Mouse (Mus musculus) adrenal gland, adult 2 months (tissue): Measurements from ENCODE around the gene Pabpn1l. TPM values are rescaled to one million over a fixed set of nuclear protein-coding genes. Genes with fewer than 3 reads are reported as not detected.

Source experiments
- DNase-seq: peaks from one replicate; pipeline ENCODE4 v3.0.0; 2021
- polyA plus RNA-seq: library from polyadenylated mRNA; depleted of rRNA; stranded (reverse); fragments of >200 nt; gene quantifications from 2 replicates; pipeline ENCODE4 v1.2.3, GENCODE M21; 2012
- total RNA-seq, 2 experiments: library from RNA; stranded (reverse); gene quantifications; 2 replicates each; pipeline ENCODE4 v1.2.3; 2021

Pabpn1l gene
- total and polyA plus RNA-seq, 3 experiments: not detected

DNA sequence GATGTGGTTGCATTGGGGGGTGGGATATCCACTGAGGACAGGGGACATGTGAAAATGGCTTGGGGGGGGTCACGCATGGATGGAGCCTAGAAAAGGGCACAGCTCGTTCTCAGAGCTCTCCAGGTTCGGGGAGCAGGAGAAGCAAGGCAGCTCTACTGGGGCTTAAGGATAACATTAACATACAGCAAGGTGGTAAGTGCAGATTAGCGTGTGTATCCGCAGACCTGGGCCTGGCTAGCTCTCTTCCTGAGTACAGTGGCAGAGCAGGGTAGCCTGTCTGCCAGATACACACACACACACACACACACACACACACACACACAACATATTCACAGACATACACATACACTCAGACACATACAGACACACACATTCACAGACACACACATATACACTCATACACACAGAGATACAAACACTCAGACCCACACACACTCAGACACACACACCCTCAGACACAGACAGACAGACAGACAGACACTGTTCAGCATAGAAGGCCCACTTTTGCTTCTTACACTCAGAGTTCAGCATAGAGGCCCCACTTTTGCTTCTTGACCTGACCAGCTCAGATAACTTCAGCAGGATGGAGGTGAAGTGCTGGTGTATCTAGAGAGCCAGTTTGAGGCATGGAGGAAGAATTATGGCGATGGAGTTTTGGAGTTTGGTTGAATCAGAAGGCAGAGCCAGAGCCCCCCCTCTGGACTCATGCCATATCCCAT is 3.7 kb downstream of the Pabpn1l start:
- DNase-seq: no peak

GRCm38 (mm10) chr8:122617947-122618546 is 4.5 kb downstream of the Pabpn1l start:
- DNase-seq: peak; percentile 85

DNA sequence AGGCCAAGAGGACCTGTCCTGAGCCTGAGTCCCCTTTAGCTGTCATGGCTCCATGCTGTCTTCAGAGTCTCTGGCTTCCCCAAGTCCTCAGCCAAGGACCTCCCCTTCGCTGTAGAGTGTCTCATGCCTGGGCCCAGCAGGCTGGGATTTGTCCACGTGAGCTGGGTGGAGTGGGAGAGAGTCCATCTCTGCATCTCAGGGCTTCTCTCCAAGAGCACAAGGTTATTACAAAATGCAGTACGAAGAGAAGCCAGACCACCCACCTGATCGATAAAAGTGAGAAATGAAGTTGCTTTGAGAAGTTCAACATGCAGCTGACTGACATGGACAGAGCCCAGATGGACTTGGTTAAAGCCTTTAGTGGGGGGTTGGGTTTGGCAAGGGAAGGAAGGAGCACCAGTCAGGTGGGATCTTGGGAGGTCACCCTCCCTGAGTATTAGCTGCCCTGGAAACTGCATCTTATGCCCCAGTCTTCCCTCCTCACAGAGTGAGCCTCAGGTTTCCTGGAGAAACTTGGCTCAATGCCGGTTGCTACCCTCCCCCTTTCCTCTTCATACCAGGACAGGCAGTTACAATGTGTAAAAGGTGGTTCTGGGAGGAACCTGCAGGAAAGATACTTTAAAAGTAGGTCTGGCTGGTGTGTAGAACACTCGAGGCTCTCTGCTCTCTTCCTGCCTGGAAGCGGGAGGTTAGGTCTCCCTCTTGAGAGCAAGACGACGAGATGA is 6.2 kb downstream of the Pabpn1l start:
- no peak for DNase-seq

GRCm38 (mm10) chr8:122611295-122612133 is 11.0 kb downstream of the Pabpn1l start, which contains the start of the genes Galns and Trappc2l:
Gene Galns, minus strand, starts transcription at chr8:122611463.
Gene Trappc2l, plus strand, starts transcription at chr8:122611640.
- peak; percentile 97 for DNase-seq

GRCm38 (mm10) chr8:122610612-122611277 is 11.8 kb downstream of the Pabpn1l start:
- DNase-seq: no peak

- no peak for DNase-seq
These were observed 12.3 kb downstream of the Pabpn1l start for GRCm38 (mm10) chr8:122610209-122610608.

- DNase-seq: no peak
These were observed 15.7 kb downstream of the Pabpn1l start for GRCm38 (mm10) chr8:122606810-122607209.

DNA sequence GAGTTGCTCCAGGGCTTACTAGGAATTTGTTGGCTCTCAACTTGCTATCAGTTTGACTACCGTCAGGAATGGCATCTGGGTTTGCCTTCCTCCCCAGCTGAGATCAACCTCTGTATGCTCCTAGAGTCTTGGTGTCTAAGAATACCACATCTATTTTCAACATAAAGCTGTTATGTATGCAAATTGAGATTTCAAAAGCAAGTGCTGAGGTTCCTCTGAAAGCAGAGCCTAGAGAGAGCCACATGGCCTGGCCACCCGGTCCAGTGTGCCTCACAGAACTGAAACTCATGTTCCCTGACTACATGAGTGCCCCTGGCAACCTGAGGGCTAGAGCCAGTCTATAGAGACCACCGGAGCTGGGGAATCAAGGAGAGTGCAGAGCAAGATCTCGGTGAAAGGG is 17.2 kb downstream of the Pabpn1l start:
- DNase-seq: no peak

DNA sequence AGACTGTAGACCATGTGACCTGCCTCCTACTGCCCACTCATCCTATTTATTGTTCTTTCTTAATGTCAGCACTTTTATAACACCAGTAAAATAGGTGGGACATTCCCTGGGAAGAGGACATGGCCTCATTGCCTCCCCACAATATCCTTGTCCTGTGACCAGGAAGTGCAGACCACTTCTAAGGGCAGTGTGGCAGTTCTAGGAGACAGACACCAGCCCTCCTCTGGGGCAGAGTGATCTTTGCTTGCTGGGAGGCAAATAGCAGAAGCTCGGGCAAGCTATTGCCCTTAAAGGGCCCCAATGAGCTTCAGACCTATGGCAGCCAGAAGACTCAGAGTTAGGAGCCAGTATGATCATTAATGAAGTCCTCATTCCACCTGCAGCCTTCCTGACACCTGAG is 17.9 kb downstream of the Pabpn1l start:
- DNase-seq: no peak

GRCm38 (mm10) chr8:122600666-122601065 is 21.9 kb downstream of the Pabpn1l start:
- DNase-seq: no peak

DNA sequence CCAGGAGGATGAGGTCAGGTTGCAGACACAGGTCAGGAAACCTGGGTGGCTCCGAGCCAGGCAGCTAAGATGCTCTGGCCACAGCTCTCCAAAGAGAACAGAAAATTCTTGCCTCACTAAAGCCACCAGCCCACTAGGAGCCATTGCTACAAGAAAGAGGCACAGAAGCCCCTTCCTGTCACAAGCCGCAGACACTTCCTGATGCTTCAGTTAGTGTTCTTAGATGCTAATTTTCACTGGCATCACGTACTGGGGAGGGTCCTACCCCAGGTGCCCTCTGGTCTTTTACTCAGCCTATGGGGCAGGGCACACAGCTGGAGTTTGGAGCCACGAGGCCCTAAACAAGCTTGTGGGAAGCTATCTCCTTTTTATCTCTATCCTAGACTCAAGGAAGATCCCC is 26.5 kb downstream of the Pabpn1l start:
- no peak for DNase-seq

- no peak for DNase-seq
These were observed 28.6 kb downstream of the Pabpn1l start for GRCm38 (mm10) chr8:122593783-122594507.

GRCm38 (mm10) chr8:122593240-122593639 is 29.3 kb downstream of the Pabpn1l start:
- DNase-seq: no peak

- no peak for DNase-seq
These were observed 35.8 kb downstream of the Pabpn1l start for GRCm38 (mm10) chr8:122586749-122587148.

DNA sequence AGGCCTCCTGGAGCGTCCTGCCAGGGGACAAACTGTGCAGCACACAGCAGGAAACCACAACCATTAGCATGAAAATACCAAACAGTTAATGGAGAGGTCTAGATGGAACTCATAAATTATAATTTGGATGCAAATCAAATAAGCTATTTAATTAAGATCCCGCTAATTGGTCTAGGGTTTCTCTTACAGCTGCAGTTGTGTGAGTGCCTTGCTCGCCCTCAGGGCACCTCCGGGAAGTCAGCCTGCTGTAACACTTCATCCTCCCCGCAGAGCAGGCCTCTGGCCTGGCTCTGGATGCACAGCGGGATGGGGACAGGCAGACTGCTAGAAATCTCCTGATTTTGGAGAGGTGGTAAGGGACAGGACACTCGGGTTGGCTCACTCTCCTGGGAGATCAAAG is 36.4 kb downstream of the Pabpn1l start:
- peak; percentile 14 for DNase-seq

DNA sequence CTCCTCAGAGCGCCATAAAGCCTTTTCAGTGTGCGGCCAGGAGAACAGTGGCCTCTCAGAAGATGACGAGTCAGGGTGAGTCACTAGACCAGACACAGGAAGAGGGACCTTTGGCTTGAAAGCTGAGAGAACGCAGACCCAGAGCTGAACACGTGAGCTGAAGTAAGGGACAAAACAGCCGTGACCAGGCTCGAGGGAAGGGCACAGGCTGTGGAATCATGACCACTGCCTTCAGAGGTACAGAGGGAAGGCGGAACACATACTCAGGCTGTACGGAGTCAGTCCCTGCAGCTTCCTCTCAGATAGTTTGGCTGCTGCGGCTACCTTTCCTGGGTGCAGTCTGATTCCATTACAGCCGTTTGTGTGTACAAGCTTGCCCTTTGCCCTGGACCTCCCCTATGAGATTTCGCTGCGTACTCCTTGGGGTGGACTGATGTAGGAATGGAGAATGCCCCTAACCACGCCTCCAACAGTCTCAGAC is 37.1 kb downstream of the Pabpn1l start:
- DNase-seq: peak; percentile 62

- DNase-seq: no peak
These were observed 37.6 kb downstream of the Pabpn1l start for GRCm38 (mm10) chr8:122584981-122585380.

DNA sequence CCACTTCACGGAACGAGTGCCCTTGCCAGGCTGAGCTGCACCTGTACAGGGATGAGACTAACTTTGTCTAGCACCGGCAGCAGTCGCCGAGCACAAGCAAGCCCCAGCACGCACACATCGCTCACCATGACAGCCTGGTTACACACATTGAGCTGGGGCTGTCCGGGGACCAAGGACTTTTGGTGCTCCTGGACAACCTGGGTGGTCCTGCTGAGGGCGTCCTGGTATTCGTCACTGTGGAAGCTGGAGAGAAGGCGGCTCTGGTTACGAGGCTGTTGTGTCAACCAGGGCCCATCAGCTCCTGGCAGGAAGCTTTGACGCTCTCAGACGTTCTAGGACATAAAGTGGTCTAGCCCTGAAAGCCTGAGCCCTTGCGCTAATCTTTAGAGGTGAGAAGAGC is 41.6 kb downstream of the Pabpn1l start:
- no peak for DNase-seq

DNA sequence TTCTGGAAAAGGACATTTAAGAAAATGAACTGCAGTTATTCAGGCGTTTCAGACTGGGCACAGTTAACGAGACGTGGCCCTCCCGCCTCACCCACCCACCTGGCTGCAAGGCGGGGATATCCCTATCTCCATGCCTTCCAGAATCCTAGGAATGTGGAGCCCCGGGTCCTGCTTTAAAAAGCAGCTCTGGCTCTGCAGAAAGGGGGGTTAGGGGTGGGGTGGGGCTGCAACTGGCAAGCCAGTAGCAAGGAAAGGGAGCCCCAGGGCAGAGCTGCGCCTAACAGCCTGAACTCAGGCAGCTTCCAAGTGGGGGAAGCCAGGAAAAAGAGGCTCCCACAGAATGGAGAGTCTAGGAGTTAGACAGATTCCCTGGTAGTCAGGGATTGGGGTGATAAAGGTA is 43.3 kb downstream of the Pabpn1l start:
- no peak for DNase-seq

- DNase-seq: no peak
These were observed 45.4 kb downstream of the Pabpn1l start for GRCm38 (mm10) chr8:122577116-122577515.

DNA sequence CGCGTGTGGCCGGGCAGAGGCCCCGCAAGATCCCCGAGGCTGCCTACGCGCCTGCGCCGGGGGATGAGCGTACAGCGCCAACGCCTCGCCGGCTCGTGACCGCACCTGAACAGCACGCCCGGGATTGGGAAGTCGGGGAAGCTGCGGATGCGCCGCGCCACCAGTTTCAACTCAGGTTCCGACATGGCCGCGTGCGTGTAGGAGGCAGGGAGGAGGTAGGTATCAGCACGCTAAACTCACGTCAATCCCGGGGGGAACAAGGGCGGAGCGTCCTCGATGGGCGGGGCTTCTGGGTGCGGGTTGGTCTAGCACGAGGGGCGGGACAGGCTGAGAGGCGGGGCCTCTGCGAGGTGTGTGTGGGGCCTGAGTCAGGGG is 45.9 kb downstream of the Pabpn1l start, which contains the start of gene Aprt:
Aprt (minus strand) TSS at position 262 of the 375 bp plus-strand sequence.
- peak; percentile 97 for DNase-seq
